9 mouse cellular contexts compared by ENCODE assay signal in genomic region chr11:51817756-51818155, GRCm38 (mm10). TPM values are rescaled to one million over a fixed set of nuclear protein-coding genes. Genes with fewer than 3 reads are reported as not detected.
DNase-seq lines count a peak whose midpoint lies in the region; ATAC-seq and TF ChIP-seq lines count a peak whose summit lies in the region.
"Had no signal": no experiment of that assay in that cellular context is flagged by ENCODE, and none has a peak within 500 bp of the region (broad histone marks: within the 10 kb centered on the region; RNA-seq: fewer than 3 reads in every experiment).

No protein-coding gene starts in this region.

- 33% methylated on average over 6 of the region's 6 CpGs for WGBS in kidney, postnatal 0 days
- 27% methylated on average over 6 of the region's 6 CpGs for WGBS in liver, embryonic 11.5 days

- H3K36me3 ChIP-seq in kidney, postnatal 0 days (ENCODE audit: insufficient read depth, low read length): no peaks in the 10 kb centered on the region
- H3K36me3 ChIP-seq in liver, embryonic 11.5 days (ENCODE audit: control insufficient read depth, insufficient read depth, low read length): no peaks in the 10 kb centered on the region; the same call in 1 of the 2 replicates

- no peak overlapping the region for H3K4me3 ChIP-seq in kidney, postnatal 0 days (replicated peaks; ENCODE audit: low read depth, low read length)
- no peak overlapping the region for H3K4me3 ChIP-seq in liver, embryonic 11.5 days (ENCODE audit: low read depth, low read length)
- H3K4me3 ChIP-seq: heart, embryonic 13.5 days had no signal

- H3K27ac ChIP-seq in kidney, postnatal 0 days: no peak overlapping the region
- no peak overlapping the region for H3K27ac ChIP-seq in liver, embryonic 11.5 days (ENCODE audit: low read depth, low read length)
- H3K27ac ChIP-seq: heart, embryonic 13.5 days had no signal

- no peak overlapping the region for H3K9ac ChIP-seq in kidney, postnatal 0 days (ENCODE audit: low read depth, low read length)
- H3K9ac ChIP-seq in liver, embryonic 11.5 days (ENCODE audit: low read depth, low read length): no peak overlapping the region
- H3K9ac ChIP-seq: heart, embryonic 13.5 days had no signal

- H3K27me3 ChIP-seq in kidney, postnatal 0 days (ENCODE audit: insufficient read depth, low read length): no peaks in the 10 kb centered on the region
- no peaks in the 10 kb centered on the region for H3K27me3 ChIP-seq in liver, embryonic 11.5 days (replicated peaks; ENCODE audit: control insufficient read depth, insufficient read depth, low read length)
- H3K27me3 ChIP-seq: heart, embryonic 13.5 days had no signal

- no peak overlapping the region for H3K4me2 ChIP-seq in kidney, postnatal 0 days (ENCODE audit: low read length)
- no peak overlapping the region for H3K4me2 ChIP-seq in liver, embryonic 11.5 days
- H3K4me2 ChIP-seq: heart, embryonic 13.5 days had no signal

- 0 out of 2 replicates have a peak, but pooled peaks have one; percentile 44 for ATAC-seq in kidney, postnatal 0 days (replicated peaks; ENCODE audit: low FRiP score, low read depth)
- ATAC-seq in liver, embryonic 11.5 days (replicated peaks; ENCODE audit: low FRiP score): 0 out of 2 replicates have a peak, but pooled peaks have one; percentile 48

- DNase-seq in 416B (ENCODE audit: low read depth) (peak; percentile 95), NIH3T3 (ENCODE audit: low read depth) (peak; percentile 94)
- DNase-seq in cerebellum, adult 9-10 months: peak; percentile 87
- DNase-seq in gastrocnemius, adult 8-10 months (ENCODE audit: low spot score in 2 of 2): peak; percentile 80 to 81
- DNase-seq in kidney, postnatal 0 days (ENCODE audit: low spot score): peak; percentile 90
- peak; percentile 85 for DNase-seq in liver, embryonic 11.5 days (ENCODE audit: low spot score)
- DNase-seq in ovary, adult 18-20 months (ENCODE audit: low spot score): peak; percentile 39
- peak; percentile 78 to 80 for DNase-seq in thymus, adult 18-20 months

- no peaks in the 10 kb centered on the region for H3K4me1 ChIP-seq in kidney, postnatal 0 days (replicated peaks; ENCODE audit: insufficient read depth, low read length)
- H3K4me1 ChIP-seq in liver, embryonic 11.5 days (replicated peaks; ENCODE audit: control insufficient read depth, insufficient read depth, low read length): peaks cover 4% of the 10 kb centered on the region
- H3K4me1 ChIP-seq: heart, embryonic 13.5 days had no signal

- peak; percentile 98 for TF ChIP-seq CTCF in kidney, postnatal 0 days (IDR thresholded peaks at IDR 0.05; ENCODE audit: low read depth)

- no peaks in the 10 kb centered on the region for H3K9me3 ChIP-seq in kidney, postnatal 0 days (replicated peaks; ENCODE audit: low read length)
- H3K9me3 ChIP-seq in liver, embryonic 11.5 days (ENCODE audit: control insufficient read depth, low read length): no peaks in the 10 kb centered on the region
- H3K9me3 ChIP-seq: heart, embryonic 13.5 days had no signal

RNA-seq across cellular contexts. Expression of gene Jade2, which starts 39.7 kb away (rescaled TPM):
- 10 to 100 TPM in 1 of 4 experiments, 1 to 10 TPM in 3; 4.4 to 10.0 (median 9.1) TPM for total RNA-seq in gastrocnemius, adult 8-10 months (2022)
- 1.0 and 1.2 TPM in 2 replicates for polyA plus RNA-seq in kidney, postnatal 0 days (2015; fragmentation: Nextera tagmentation; extraction: Ambion mirVana)
- polyA plus RNA-seq in liver, embryonic 11.5 days (2014; fragmentation: Nextera tagmentation; extraction: Ambion mirVana): 0.59 and 1.2 TPM in 2 replicates

RNA-seq across cellular contexts. Expression of gene Sar1b, which starts 54.3 kb away (rescaled TPM):
- total RNA-seq in gastrocnemius, adult 8-10 months (2022): 100 to 1,000 TPM; 497 to 597 (median 580) TPM
- 154 and 156 TPM in 2 replicates for polyA plus RNA-seq in kidney, postnatal 0 days (2015; fragmentation: Nextera tagmentation; extraction: Ambion mirVana)
- polyA plus RNA-seq in liver, embryonic 11.5 days (2014; fragmentation: Nextera tagmentation; extraction: Ambion mirVana): 110 and 122 TPM in 2 replicates

RNA-seq across cellular contexts. Expression of gene Sec24a, which starts 54.3 kb away (rescaled TPM):
- 10 to 100 TPM; 34.7 to 51.4 (median 36.2) TPM for total RNA-seq in gastrocnemius, adult 8-10 months (2022)
- 10.6 and 10.9 TPM in 2 replicates for polyA plus RNA-seq in kidney, postnatal 0 days (2015; fragmentation: Nextera tagmentation; extraction: Ambion mirVana)
- 16.8 and 18.1 TPM in 2 replicates for polyA plus RNA-seq in liver, embryonic 11.5 days (2014; fragmentation: Nextera tagmentation; extraction: Ambion mirVana)

Comparison
In these comparisons a context has a peak if more than half of its experiments do, and no peak if none do; other contexts are left out.
1. DNase-seq: peak in every context shown above with its lines; median percentile 95 in 416B; 94 in NIH3T3; 90 in kidney, postnatal 0 days; 87 in cerebellum, adult 9-10 months; 85 in liver, embryonic 11.5 days; 80 in gastrocnemius, adult 8-10 months; 79 in thymus, adult 18-20 months; 39 in ovary, adult 18-20 months.